Mouse (Mus musculus) liver, adult 2 months (tissue): ENCODE measurements at regions not wholly inside any gene's neighbourhood (a gene's known extent, or its start where the extent isn't known, plus 50 kb on each side); places are given as distances from the start of the nearest gene placed in this dataset.
A peak's percentile ranks its signal among the peaks of the same experiment; 100 is the strongest.

ENCODE experiments used
- DNase-seq: peaks from one replicate; pipeline ENCODE4 v3.0.0-alpha.2; 2011; ENCODE audit warnings: low read depth, low spot score; ENCODE audit errors: extremely low read depth
- H3K27ac ChIP-seq: fragments of 200-500 bp; replicated peaks from 2 replicates; pipeline ENCODE4 v1.5.1; 2012; ENCODE audit warnings: low read depth, mild to moderate bottlenecking, control low read depth, inconsistent platforms, low read length; ENCODE audit not compliant: insufficient read depth
- H3K27me3 ChIP-seq: fragments of 200-500 bp; 2 replicates; pipeline ENCODE4 v1.6.1; 2012; ENCODE audit warnings: mild to moderate bottlenecking, moderate library complexity, low read length, inconsistent platforms; ENCODE audit not compliant: control insufficient read depth, insufficient read depth
- H3K36me3 ChIP-seq: fragments of 200-500 bp; 2 replicates; pipeline ENCODE4 v1.6.1; 2012; ENCODE audit warnings: low read length, inconsistent platforms; ENCODE audit not compliant: control insufficient read depth, insufficient read depth
- H3K4me1 ChIP-seq: fragments of 200-500 bp; 2 replicates; pipeline ENCODE4 v1.6.1; 2011; ENCODE audit warnings: low read length; ENCODE audit not compliant: control insufficient read depth, insufficient read depth
- H3K4me3 ChIP-seq: fragments of 200-500 bp; 2 replicates; pipeline ENCODE4 v1.5.1; 2011; ENCODE audit warnings: low read depth, mild to moderate bottlenecking, control low read depth, low read length, moderate library complexity; ENCODE audit not compliant: insufficient read depth
- H3K79me2 ChIP-seq: fragments of 200-500 bp; 2 replicates; pipeline ENCODE4 v1.6.1; 2012; ENCODE audit warnings: inconsistent platforms, mild to moderate bottlenecking, low read length, moderate library complexity; ENCODE audit not compliant: control insufficient read depth, insufficient read depth
- H3K9ac ChIP-seq: fragments of 200-500 bp; 2 replicates; pipeline ENCODE4 v1.6.1; 2012; ENCODE audit warnings: low read depth, mild to moderate bottlenecking, control low read depth, inconsistent platforms, low read length
- CTCF ChIP-seq: fragments of 200-500 bp; IDR thresholded peaks from 2 replicates; pipeline ENCODE4 v1.5.1; 2011; ENCODE audit warnings: low read depth, low read length, control low read depth
- POLR2A ChIP-seq: fragments of 200-500 bp; IDR thresholded peaks from 2 replicates; pipeline ENCODE4 v1.6.1; 2011; ENCODE audit warnings: low read length, control low read depth; ENCODE audit not compliant: insufficient read depth; ENCODE audit errors: extremely low read depth
- WGBS: fragments of 180-500 bp; shearing (Covaris S2); methylation state at CpG from one replicate; pipeline ENCODE4 v1.1.7; 2018; 5-methylcytosine and 5-hydroxymethylcytosine counted together

DNA sequence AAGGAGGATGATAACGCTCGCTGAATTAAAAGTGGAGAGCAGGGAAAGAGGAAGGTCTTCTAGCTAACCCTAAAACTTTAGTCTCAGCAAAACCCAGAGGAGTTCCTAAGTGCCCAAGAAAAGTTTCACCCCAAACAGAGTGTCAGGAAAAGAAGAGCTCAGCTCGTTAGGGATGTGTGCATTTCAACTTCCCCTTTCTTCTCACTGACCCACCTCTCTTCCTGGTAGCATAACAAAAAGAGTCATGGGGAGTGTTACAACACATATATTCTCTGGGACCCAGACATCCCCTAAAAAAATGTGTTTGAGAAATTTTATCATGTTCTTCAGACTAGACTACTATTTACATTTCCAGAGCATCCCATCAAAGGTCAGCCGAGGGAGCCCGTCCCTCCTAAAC is 432.6 kb downstream of the Mctp2 start:
- Histone ChIP-seq H3K4me3 (no peak overlapping the region), H3K9ac (no peak overlapping the region), H3K79me2 (no peaks in the 10 kb centered on the region), H3K27ac (no peak overlapping the region), H3K4me1 (no peaks in the 10 kb centered on the region), H3K27me3 (no peaks in the 10 kb centered on the region), H3K36me3 (no peaks in the 10 kb centered on the region)
- no peak for DNase-seq
- WGBS = 81% methylated on average over 5 of the region's 5 CpGs
- no peak for TF ChIP-seq POLR2A
- TF ChIP-seq CTCF = no peak

DNA sequence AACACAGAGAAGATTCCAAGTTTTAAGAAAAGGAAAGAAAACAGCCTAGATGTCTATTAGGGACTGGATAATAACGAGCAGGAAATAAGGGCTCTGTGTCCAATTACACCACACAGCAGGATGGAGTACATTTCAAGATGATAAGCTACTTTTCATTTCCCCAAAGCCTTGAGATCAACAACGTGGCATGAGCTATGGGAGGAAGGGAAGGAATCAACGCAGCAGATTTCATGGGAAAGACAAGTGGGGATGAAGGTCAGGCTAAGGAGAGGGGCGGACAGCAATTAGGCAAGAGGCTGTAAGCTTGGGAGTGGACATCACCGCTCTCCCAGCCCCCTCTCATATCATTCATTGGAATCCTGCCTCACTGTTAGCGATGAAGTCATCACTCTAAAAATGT is 433.5 kb downstream of the Mctp2 start:
- no peaks in the 10 kb centered on the region for H3K27me3 ChIP-seq
- peak; percentile 19 for DNase-seq
- H3K36me3 ChIP-seq = no peaks in the 10 kb centered on the region
- H3K9ac ChIP-seq = no peak overlapping the region
- no peak for TF ChIP-seq CTCF
- no peak for TF ChIP-seq POLR2A
- no peaks in the 10 kb centered on the region for H3K79me2 ChIP-seq
- no peak overlapping the region for H3K4me3 ChIP-seq
- 67% methylated on average over 6 of the region's 6 CpGs for WGBS
- H3K27ac ChIP-seq = peak overlapping the region; percentile 43; the same call in 1 of the 2 replicates
- no peaks in the 10 kb centered on the region for H3K4me1 ChIP-seq

DNA sequence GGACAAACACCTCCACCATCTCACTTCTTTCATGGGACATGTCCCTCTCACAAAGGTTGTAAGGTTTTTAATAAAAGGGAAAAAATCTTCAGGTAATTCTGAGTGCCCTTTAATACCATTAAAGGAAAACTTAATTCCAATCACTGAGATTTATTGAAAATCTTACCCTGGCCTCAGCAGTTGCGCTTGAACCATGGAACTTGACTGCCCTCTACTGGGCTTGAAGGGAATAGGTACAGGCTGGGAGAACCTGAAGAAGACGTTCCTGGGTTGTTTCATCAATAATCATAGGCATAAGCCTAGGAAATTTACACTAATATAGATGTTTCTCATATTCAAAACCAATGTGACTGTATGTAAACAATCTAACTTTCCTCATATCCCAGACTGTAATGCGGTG is 439.3 kb downstream of the Mctp2 start:
- peak; percentile 20 for DNase-seq
- H3K4me1 ChIP-seq = no peaks in the 10 kb centered on the region
- no peaks in the 10 kb centered on the region for H3K27me3 ChIP-seq
- no peak overlapping the region for H3K4me3 ChIP-seq
- no peaks in the 10 kb centered on the region for H3K36me3 ChIP-seq
- H3K79me2 ChIP-seq = no peaks in the 10 kb centered on the region
- H3K9ac ChIP-seq = no peak overlapping the region
- WGBS = 17% methylated on average over 3 of the region's 3 CpGs
- no peak overlapping the region for H3K27ac ChIP-seq
- TF ChIP-seq CTCF (peak; percentile 76), POLR2A (no peak)

DNA sequence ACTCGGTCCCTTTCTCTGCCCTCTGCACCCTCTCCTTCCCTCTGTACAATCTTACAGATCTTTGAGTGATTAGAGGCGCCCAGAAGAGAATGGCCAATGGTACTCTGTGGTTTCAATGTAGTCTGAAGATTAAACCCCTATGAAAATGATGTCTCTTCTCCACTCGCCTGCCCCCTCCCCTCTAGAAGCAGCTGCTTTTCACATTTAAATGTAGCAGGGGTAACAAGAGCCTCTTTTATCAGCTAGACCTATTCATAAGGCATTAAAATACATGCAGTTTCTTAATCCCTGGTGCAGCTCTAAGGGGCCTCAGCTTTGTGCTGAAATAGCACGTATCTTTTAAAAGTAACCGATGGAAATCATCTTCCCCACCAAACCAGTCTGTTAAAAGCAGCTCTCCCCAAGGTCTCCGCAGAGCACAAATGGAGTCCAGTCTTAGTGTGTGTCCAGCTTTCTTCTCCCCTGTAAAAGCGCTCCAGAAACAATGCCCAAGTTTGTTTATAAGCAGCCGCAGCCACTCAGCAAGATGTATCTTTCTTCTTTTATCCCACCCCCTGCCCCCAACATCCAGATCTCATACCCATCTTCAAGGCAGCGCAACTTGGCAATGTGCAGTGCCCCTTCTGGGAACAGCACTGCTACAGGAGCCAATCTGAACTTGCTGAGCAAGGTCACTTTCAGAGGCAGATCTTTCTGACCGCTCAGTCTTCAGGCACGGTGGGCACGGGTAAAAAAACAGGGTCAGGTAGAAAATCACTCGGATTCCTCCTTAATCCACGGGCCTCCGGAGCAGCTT is 440.8 kb downstream of the Mctp2 start:
- TF ChIP-seq POLR2A (no peak), CTCF (no peak)
- H3K9ac ChIP-seq = no peak overlapping the region
- 60% methylated on average over 15 of the region's 15 CpGs for WGBS

DNA sequence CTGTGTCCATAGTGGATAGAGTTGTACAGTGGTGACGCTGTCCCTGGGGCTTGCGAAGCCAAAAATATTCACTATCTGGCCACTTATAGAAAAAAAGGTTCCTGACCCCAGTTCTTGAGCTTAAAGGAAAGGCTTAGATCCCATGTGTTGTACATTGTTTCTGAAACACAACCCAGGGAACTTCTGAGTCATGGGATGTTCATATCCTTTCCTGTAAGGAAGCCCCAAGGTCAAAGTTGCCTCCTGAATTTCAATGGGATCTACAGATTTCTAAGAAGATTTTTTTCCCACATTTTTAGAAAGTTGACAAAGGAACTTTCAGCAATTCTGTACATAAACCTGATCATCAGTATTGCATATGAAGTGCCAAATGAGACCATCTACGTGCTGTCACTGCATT is 453.5 kb downstream of the Mctp2 start:
- H3K27ac ChIP-seq = no peak overlapping the region
- WGBS = 80% methylated on average over 3 of the region's 3 CpGs
- TF ChIP-seq CTCF (no peak), POLR2A (no peak)

More for the DNA sequence above, 440.8 kb downstream of the Mctp2 start:
- Histone ChIP-seq H3K27ac (no peak overlapping the region), H3K27me3 (no peaks in the 10 kb centered on the region), H3K4me1 (no peaks in the 10 kb centered on the region), H3K4me3 (no peak overlapping the region), H3K36me3 (no peaks in the 10 kb centered on the region), H3K79me2 (no peaks in the 10 kb centered on the region)
- no peak for DNase-seq

DNA sequence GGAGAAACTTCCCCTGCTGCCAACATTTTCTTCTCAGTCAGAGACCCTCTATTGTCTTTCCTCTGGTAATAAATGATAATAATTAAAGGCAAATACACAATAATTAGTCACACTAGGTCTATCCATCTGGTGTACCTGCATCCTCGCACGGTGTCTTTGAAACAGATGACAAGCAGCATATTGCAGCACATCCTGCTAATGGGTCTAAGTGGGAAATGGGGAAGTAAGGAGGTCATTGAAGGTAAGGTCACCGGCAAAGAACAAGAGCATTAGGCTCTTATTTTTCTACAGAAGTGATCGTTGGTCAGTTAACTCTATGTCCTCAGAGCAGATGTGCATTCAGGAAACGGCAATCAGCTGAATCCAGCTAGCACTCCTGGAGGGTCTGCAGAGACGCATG is 457.2 kb downstream of the Mctp2 start:
- Histone ChIP-seq H3K36me3 (no peaks in the 10 kb centered on the region), H3K4me1 (no peaks in the 10 kb centered on the region), H3K27me3 (no peaks in the 10 kb centered on the region), H3K79me2 (no peaks in the 10 kb centered on the region), H3K9ac (no peak overlapping the region), H3K4me3 (no peak overlapping the region), H3K27ac (no peak overlapping the region)
- TF ChIP-seq CTCF (no peak), POLR2A (no peak)
- WGBS = 91% methylated on average over 6 of the region's 6 CpGs
- DNase-seq = no peak

More for the DNA sequence above, 453.5 kb downstream of the Mctp2 start:
- DNase-seq = no peak
- Histone ChIP-seq H3K9ac (no peak overlapping the region), H3K4me1 (no peaks in the 10 kb centered on the region), H3K27me3 (no peaks in the 10 kb centered on the region), H3K36me3 (no peaks in the 10 kb centered on the region), H3K79me2 (no peaks in the 10 kb centered on the region), H3K4me3 (no peak overlapping the region)
